Mouse (Mus musculus) lung, embryonic 14.5 days (tissue): ENCODE measurements around the gene Gm9964. TPM values are rescaled to one million over a fixed set of nuclear protein-coding genes. Genes with fewer than 3 reads are reported as not detected.

ENCODE experiments used
- ATAC-seq: fragments of 200-750 bp; cut with Nextera tagmentation; 2 replicates; pipeline ENCODE4 v1.8.0; 2017; ENCODE audit warnings: mild to moderate bottlenecking, moderate TSS enrichment, moderate library complexity; ENCODE audit not compliant: insufficient read depth
- DNase-seq: peaks from one replicate; pipeline ENCODE4 v3.0.0-alpha.2; 2015
- H3K27ac ChIP-seq: fragments of 300-500 bp; sonication (generic); 2 replicates; pipeline ENCODE4 v1.5.1; 2014; ENCODE audit warnings: low read depth, mild to moderate bottlenecking, moderate library complexity
- H3K27me3 ChIP-seq: fragments of 300-500 bp; sonication (generic); 2 replicates; pipeline ENCODE4 v1.6.1; 2014; ENCODE audit warnings: low read length, control low read depth; ENCODE audit not compliant: insufficient read depth
- H3K36me3 ChIP-seq: fragments of 300-500 bp; sonication (generic); 2 replicates; pipeline ENCODE4 v1.6.1; 2014; ENCODE audit warnings: control low read depth; ENCODE audit not compliant: insufficient read depth
- H3K4me1 ChIP-seq: fragments of 300-500 bp; sonication (generic); 2 replicates; pipeline ENCODE4 v1.6.1; 2014; ENCODE audit warnings: antibody characterized with exemption, control low read depth; ENCODE audit not compliant: insufficient read depth
- H3K4me2 ChIP-seq: fragments of 300-500 bp; sonication (generic); 2 replicates; pipeline ENCODE4 v1.6.1; 2014; ENCODE audit warnings: mild to moderate bottlenecking
- H3K4me3 ChIP-seq: fragments of 300-500 bp; sonication (generic); 2 replicates; pipeline ENCODE4 v1.5.1; 2014; ENCODE audit warnings: low read depth, low read length
- H3K9ac ChIP-seq: fragments of 300-500 bp; sonication (generic); 2 replicates; pipeline ENCODE4 v1.6.1; 2014
- H3K9me3 ChIP-seq: fragments of 300-500 bp; sonication (generic); 2 replicates; pipeline ENCODE4 v1.6.1; 2016; ENCODE audit warnings: low read depth, low read length, control low read depth
- CTCF ChIP-seq: IDR thresholded peaks from 2 replicates; pipeline ENCODE4 v1.5.1; 2016; ENCODE audit warnings: antibody characterized with exemption, low read depth
- WGBS: fragments of 180-500 bp; shearing (Covaris S2); extraction: QIAGEN DNeasy Blood & Tissue Kit; methylation state at CpG from one replicate; pipeline ENCODE4 v1.1.7; 2014; 5-methylcytosine and 5-hydroxymethylcytosine counted together
- polyA plus RNA-seq: library from polyadenylated mRNA; unstranded; fragments of >200 nt; fragmentation: Nextera tagmentation; extraction: Ambion mirVana; gene quantifications from 2 replicates; pipeline ENCODE4 v1.2.1, GENCODE M21; 2014

The Gm9964 gene
- polyA plus RNA-seq, 1 experiment from 2014 or later = not detected

GRCm38 (mm10) chr11:79299719-79300431, 3.2 kb upstream of the Gm9964 start:
- Histone ChIP-seq H3K27me3 (no peaks in the 10 kb centered on the region), H3K4me1 (no peaks in the 10 kb centered on the region), H3K9me3 (no peaks in the 10 kb centered on the region), H3K4me3 (no peak overlapping the region), H3K9ac (no peak overlapping the region), H3K4me2 (no peak overlapping the region), H3K27ac (no peak overlapping the region), H3K36me3 (no peaks in the 10 kb centered on the region)
- DNase-seq = no peak
- TF ChIP-seq CTCF = peak; percentile 62
- no peak for ATAC-seq
- WGBS = 73% methylated on average over 9 of the region's 9 CpGs

- H3K27ac ChIP-seq = no peak overlapping the region
- H3K27me3 ChIP-seq = no peaks in the 10 kb centered on the region
- H3K9ac ChIP-seq = no peak overlapping the region
- ATAC-seq (no peak), DNase-seq (peak; percentile 76)
- H3K9me3 ChIP-seq = no peaks in the 10 kb centered on the region
- H3K36me3 ChIP-seq = no peaks in the 10 kb centered on the region
- no peak overlapping the region for H3K4me3 ChIP-seq
- 38% methylated on average over 1 of the region's 1 CpGs for WGBS
- peak; percentile 91 for TF ChIP-seq CTCF
- no peak overlapping the region for H3K4me2 ChIP-seq
- no peaks in the 10 kb centered on the region for H3K4me1 ChIP-seq
Measured at GRCm38 (mm10) chr11:79296167-79296566, 539 bp downstream of the Gm9964 start.

GRCm38 (mm10) chr11:79293971-79294370, 2.7 kb downstream of the Gm9964 start:
- Histone ChIP-seq H3K27me3 (no peaks in the 10 kb centered on the region), H3K4me3 (no peak overlapping the region), H3K4me1 (no peaks in the 10 kb centered on the region), H3K27ac (no peak overlapping the region), H3K9me3 (no peaks in the 10 kb centered on the region), H3K9ac (no peak overlapping the region), H3K36me3 (no peaks in the 10 kb centered on the region), H3K4me2 (no peak overlapping the region)
- ATAC-seq (no peak), DNase-seq (no peak)
- 55% methylated on average over 1 of the region's 1 CpGs for WGBS
- TF ChIP-seq CTCF = no peak

GRCm38 (mm10) chr11:79293025-79293424, 3.7 kb downstream of the Gm9964 start:
- Histone ChIP-seq H3K9me3 (no peaks in the 10 kb centered on the region), H3K4me3 (no peak overlapping the region), H3K36me3 (no peaks in the 10 kb centered on the region), H3K27ac (no peak overlapping the region), H3K4me2 (no peak overlapping the region), H3K4me1 (no peaks in the 10 kb centered on the region), H3K9ac (no peak overlapping the region), H3K27me3 (no peaks in the 10 kb centered on the region)
- ATAC-seq (no peak), DNase-seq (no peak)
- 83% methylated on average over 3 of the region's 3 CpGs for WGBS
- TF ChIP-seq CTCF = no peak

- no peak for TF ChIP-seq CTCF
- no peak overlapping the region for H3K27ac ChIP-seq
- DNase-seq = no peak
- no peaks in the 10 kb centered on the region for H3K36me3 ChIP-seq
- 67% methylated on average over 3 of the region's 3 CpGs for WGBS
- no peak overlapping the region for H3K4me3 ChIP-seq
- no peak overlapping the region for H3K9ac ChIP-seq
- peaks cover 3% of the 10 kb centered on the region; the same call in 1 of the 2 replicates for H3K4me1 ChIP-seq
- ATAC-seq = no peak
- H3K9me3 ChIP-seq = no peaks in the 10 kb centered on the region
- no peaks in the 10 kb centered on the region for H3K27me3 ChIP-seq
- H3K4me2 ChIP-seq = no peak overlapping the region
Measured at GRCm38 (mm10) chr11:79292130-79292529, 4.6 kb downstream of the Gm9964 start.

- no peaks in the 10 kb centered on the region for H3K36me3 ChIP-seq
- H3K9ac ChIP-seq = no peak overlapping the region
- no peaks in the 10 kb centered on the region for H3K27me3 ChIP-seq
- H3K9me3 ChIP-seq = no peaks in the 10 kb centered on the region
- no peak overlapping the region for H3K4me2 ChIP-seq
- peaks cover 3% of the 10 kb centered on the region for H3K4me1 ChIP-seq
- no peak overlapping the region for H3K4me3 ChIP-seq
- TF ChIP-seq CTCF = no peak
- DNase-seq (no peak), ATAC-seq (no peak)
- 55% methylated on average over 5 of the region's 5 CpGs for WGBS
- no peak overlapping the region for H3K27ac ChIP-seq
Measured at GRCm38 (mm10) chr11:79291651-79292050, 5.1 kb downstream of the Gm9964 start.

GRCm38 (mm10) chr11:79290473-79290872, 6.2 kb downstream of the Gm9964 start:
- no peak overlapping the region for H3K9ac ChIP-seq
- H3K27ac ChIP-seq = no peak overlapping the region
- no peaks in the 10 kb centered on the region for H3K36me3 ChIP-seq
- ATAC-seq (no peak), DNase-seq (peak; percentile 79)
- H3K27me3 ChIP-seq = no peaks in the 10 kb centered on the region
- H3K4me1 ChIP-seq = peaks cover 8% of the 10 kb centered on the region
- no peak overlapping the region for H3K4me2 ChIP-seq
- peak; percentile 80 for TF ChIP-seq CTCF
- no peak overlapping the region for H3K4me3 ChIP-seq
- no peaks in the 10 kb centered on the region for H3K9me3 ChIP-seq
- WGBS = 33% methylated on average over 2 of the region's 2 CpGs
